Mouse (Mus musculus) urinary bladder, postnatal 25 days (tissue): ENCODE data around the gene Pde8b.

Source experiments
- DNase-seq: peaks from one replicate; pipeline ENCODE4 v3.0.0; 2022; ENCODE audit warnings: low spot score

Gene Pde8b

DNA sequence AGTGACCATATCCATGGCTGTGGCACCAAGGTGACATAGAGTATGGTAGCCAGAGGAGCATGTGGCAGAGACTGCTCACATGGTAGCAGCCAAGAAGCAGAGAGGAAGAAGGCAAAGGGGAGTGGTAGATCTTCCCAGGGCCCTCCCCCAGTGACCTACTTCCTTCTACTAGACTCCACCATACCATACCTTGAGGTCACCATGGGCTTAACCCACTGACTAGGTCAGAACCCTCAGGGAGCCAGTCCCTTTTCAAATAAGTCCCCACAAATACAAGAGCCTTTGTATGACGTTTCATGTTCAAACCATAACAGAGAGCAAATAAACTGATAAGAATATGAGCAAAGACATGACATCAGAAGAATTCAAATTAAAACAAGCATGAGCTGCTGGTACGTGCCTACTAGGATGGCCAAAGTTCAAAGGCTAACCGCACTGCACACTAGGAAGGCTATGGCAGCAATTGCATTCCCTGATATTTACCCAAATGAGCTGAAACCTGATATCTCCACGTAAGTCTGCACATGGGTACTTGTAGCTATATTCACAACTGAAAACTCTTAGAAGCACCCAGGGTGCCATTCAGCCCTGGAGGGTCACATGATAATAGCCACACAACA is 109.6 kb downstream of the Pde8b start:
- no peak for DNase-seq

GRCm38 (mm10) chr13:95135326-95136150 is 114.6 kb downstream of the Pde8b start:
- no peak for DNase-seq

DNA sequence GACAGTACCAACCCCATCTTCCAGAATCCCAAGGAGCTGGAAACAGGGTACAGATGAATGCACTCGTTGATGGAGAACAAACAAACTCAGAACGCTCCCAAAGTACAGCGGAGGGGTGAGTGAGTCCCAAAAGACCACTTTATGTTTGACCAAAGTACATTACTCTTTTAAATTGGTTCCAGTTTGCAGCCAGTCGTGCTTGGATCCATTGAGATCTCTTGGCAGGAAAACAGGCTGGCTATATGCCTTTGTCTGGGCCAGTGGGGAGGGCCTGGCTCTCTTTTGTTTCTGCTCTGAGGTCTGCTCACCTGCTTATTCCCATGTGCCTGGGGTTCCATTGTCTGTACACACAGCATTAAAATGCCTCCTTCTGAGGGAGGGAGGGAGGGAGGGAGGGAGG is 118.3 kb downstream of the Pde8b start:
- DNase-seq = no peak

DNA sequence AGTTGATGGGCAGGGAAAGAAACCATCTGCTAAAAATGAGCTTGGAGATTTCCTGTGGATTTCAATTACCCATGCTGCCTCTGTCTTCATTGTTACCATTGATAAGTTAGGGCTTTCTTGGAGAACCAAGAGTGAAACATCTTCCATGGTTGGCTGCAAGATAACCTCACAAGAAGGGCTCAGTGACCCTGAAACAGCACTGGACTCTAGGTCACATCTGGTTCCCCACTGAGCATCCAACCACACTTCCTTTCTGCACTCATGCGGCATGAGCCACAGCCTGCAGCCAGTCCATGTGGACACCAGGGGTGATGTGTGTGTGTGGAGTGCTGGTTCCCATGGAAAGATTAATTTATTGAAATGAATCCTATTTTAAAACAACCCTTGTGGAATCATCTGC is 119.1 kb downstream of the Pde8b start:
- no peak for DNase-seq

DNA sequence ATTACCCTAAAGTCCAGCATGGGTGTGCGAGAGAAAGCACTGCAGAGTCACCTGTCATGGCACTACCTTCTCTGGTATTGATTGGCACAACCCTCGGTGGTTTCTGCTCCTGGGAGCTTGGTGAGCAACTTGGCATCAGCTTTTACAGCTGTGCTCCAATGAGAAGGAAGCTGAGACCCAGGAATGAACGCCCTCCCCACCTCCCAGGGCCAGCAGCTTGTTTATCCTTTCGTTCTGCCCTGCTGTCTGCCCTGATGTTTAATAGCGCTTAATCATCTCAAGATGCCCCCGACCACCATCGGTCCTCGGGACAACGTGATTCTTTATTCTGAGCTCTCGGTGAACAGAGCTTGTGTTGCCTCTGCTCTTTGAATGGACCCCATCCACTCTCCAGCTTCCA is 122.8 kb downstream of the Pde8b start:
- no peak for DNase-seq

DNA sequence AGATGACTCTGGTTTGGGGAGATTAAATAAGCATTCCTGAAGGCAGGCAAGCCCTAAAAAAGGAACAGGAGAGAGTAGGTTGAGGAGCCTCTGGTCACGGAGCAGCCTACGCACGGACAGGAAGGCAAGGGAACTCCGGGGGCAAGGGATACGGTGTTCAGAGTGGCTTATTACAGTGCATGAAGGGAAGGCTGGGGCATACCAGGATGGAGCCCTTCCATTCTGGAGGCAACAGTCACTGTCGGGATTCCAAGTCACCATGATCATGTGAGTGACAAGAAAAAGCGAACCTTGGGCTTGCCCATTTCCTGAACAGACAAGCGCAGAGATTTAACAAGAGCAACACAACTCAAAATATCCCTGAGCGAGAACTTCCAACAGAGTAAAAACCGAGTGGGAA is 123.3 kb downstream of the Pde8b start:
- DNase-seq = no peak

GRCm38 (mm10) chr13:95125546-95126215 is 124.5 kb downstream of the Pde8b start:
- DNase-seq = no peak

GRCm38 (mm10) chr13:95120570-95120969 is 129.6 kb downstream of the Pde8b start:
- DNase-seq = no peak

GRCm38 (mm10) chr13:95113763-95114162 is 136.4 kb downstream of the Pde8b start:
- no peak for DNase-seq

GRCm38 (mm10) chr13:95109555-95109954 is 140.6 kb downstream of the Pde8b start:
- no peak for DNase-seq

DNA sequence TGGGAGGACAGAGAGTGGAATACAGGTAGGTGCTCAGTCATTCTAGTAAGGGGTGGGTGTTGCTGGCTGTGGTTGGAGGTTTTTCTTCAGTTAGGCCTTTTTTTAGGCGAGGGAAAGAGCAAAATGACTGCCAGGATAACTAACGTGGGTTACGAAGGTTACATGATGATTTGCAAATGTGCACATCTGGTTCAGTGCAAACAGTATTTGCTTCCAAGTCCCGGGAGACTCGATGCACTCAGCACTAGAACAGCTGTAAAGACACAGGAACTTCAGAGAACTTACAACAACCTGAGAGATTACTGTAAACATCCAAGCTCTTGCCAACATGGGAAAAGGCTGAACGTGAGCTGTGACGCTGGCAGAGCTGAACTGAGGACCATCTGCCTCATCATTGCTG is 142.1 kb downstream of the Pde8b start:
- DNase-seq = no peak

DNA sequence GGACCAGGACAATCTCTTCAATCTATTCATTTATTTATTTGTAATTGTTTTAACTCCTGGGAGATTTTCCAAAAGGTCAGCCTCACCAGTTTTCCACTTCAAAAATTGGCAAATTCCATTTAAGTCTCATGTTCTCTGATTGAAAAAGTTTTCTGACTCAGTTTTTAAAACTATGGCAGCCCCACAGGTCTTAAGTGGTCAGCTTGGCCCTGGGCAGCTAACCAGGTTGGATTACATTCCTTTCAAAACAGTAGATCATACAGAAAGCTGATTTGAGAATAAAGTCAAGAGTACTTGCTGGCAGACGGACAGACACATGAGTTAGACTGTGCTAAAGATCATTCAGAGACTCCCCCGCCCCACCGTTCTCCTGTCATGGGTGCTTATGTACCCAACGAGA is 145.3 kb downstream of the Pde8b start:
- DNase-seq = no peak

DNA sequence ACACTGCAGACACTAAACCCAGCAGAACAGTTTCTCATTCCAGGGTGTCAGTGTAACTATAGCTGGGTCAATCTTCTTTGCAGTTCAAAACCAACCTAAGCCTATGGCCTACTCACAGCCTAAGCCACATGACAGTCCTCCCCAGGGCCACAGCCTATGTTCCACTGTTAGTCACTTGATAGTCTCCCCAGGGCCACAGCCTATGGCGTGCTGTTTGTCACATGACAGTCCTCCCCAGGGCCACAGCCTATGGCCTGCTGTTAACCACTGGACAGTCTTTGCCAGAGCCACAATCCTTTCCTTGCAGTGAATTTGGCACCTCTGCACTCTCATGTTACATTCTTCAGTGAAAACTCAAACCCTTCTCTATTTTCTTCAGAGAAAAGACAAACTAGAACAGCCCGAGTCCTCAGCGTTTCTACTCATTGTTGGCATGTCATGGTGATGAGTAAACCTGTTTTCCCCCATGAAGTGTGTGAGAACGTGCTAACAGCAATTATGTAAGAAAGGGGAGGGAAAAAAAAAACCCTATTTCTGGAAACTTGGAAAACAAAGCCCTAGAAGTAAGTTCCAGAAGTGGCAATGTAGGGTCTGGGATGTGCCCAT is 147.0 kb downstream of the Pde8b start:
- no peak for DNase-seq

- no peak for DNase-seq
Observed at GRCm38 (mm10) chr13:95101315-95101714, 148.8 kb downstream of the Pde8b start.

- DNase-seq = no peak
Observed at GRCm38 (mm10) chr13:95098931-95099720, 151.0 kb downstream of the Pde8b start.

DNA sequence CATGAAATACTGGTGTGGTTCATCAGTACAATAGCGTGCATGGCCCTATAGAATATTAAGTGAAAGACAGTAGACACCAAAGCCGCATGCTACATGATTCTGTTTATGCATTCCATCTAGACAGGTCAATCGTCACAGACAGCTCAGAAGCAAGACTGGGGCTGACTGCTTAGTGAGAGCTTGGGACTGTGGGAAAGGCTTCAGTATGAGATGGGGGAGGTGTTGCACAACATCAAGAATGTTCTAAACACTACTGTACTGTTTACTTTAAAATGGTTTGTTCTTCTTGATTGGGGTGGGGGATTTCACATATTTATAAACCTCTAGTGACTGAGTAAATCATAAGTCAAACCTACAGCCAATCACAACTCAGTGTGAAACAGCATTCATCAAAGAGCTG is 153.5 kb downstream of the Pde8b start:
- no peak for DNase-seq

DNA sequence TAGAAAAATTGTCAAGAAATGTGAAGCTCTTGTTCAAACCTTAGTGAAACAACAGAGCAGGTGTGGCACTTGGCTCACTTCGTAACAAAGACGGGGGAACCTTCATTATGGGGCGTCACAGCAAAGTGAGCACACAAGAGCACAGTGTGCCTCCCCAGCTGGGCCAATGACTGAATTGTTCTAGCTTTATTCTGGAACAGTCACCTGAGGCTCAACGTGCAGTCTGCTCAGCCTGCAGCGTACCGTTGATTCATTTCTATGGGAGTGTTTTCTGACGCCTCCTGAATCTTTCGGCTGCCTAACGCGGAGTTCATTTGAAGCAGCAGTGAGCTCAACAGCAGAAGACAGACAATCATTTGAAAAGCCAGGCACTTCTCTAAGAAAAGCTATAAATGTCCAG is 154.3 kb downstream of the Pde8b start:
- DNase-seq = no peak

GRCm38 (mm10) chr13:95091546-95092445 is 158.3 kb downstream of the Pde8b start:
- no peak for DNase-seq

DNA sequence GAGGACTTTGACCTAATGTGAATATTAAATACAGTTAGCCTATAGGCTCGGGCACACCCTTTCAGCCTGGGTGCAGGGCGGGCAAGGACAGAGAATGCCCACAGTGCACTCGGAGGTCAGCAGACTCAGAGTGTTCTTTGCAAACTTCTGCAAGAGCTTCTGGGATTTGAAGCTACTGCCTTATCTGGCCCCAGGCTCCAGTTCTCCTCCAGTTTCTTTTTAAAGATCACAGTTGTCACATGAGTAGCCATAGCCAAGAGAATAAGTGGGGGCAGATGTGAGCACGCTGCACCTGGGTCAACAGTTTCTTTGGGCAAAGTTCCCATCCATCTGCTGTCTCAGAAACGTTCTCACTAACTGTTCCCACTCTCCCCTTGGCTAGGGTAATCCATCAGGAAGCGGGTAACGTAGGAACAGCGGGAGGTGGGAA is 162.8 kb downstream of the Pde8b start:
- DNase-seq = no peak

DNA sequence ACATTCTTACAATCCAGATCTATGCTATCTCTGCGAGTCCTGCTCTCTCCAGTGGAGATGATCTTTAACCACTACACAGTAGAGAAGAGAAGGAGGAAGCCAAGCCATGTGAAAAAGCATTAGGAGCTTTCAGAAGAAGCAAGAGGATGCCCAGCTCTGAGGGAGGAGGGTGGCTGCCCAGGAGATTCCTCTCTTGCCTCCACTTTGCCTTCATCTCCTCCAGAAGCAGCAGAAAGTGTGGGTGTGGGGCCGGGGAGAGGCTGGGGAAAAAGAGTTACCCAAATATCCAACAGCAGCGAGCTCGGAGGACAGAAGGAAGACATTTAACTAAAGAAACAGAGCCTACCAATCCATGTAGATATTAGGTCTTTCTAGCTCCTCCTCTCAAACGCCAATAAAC is 164.1 kb downstream of the Pde8b start:
- DNase-seq = no peak

DNA sequence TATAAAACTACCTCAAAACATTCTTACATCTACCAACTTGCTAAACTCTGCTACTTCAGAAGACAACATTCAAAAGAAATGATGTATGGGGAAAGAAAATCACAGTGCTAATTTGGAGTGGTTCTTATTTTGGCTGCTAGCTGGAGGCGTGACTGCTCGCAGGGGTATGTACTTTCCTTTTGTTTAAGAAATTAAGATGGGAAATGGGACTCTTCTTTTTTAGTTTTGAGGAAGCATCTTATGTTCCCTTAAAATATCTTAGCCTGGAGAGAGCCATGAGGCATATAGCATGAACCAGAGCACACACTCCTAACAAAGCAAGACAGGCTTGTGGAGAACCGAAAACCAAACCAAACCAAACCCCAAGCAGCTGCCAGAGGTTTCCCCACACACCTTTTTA is 167.5 kb downstream of the Pde8b start:
- DNase-seq = no peak
